Mouse (Mus musculus): ENCODE measurements around the gene Uba2.

GRCm38 (mm10) chr7:34125346-34125745, 44.1 kb downstream of the Uba2 start:
- TF ChIP-seq POLR2A (IDR thresholded peaks at IDR 0.05; ENCODE audit: low read depth, low read length) (no peak), CTCF (conservative IDR thresholded peaks at IDR 0.05; ENCODE audit: insufficient read depth, insufficient read length, low read depth, low read length) (no peak)
